Mouse (Mus musculus): ENCODE measurements around the gene Tnrc6c. TPM values are rescaled to one million over a fixed set of nuclear protein-coding genes. Genes with fewer than 3 reads are reported as not detected.
A peak's percentile ranks its signal among the peaks of the same experiment; 100 is the strongest.

Tnrc6c gene
- 6.6 and 7.3 TPM in 2 replicates for polyA plus RNA-seq (2015; fragmentation: Nextera tagmentation; extraction: Ambion mirVana)

GRCm38 (mm10) chr11:117653491-117654351 lies at the start of gene Tnrc6c:
Tnrc6c (plus strand) TSS chr11:117654289.
- H3K4me3 ChIP-seq: peak within 1 kb of the TSS; percentile 92
- H3K4me1 ChIP-seq (replicated peaks): peaks cover 27% of the 10 kb centered on the region
- peak within 1 kb of the TSS; percentile 98 for H3K27ac ChIP-seq
- peak; percentile 84 for ATAC-seq (replicated peaks; ENCODE audit: insufficient number of reproducible peaks, insufficient read depth, low FRiP score, low read depth)
- H3K36me3 ChIP-seq: no peaks in the 10 kb centered on the region
- H3K9me3 ChIP-seq (replicated peaks): no peaks in the 10 kb centered on the region
- H3K27me3 ChIP-seq: peaks cover 17% of the 10 kb centered on the region; the same call in 1 of the 2 replicates
- WGBS: under 1% methylated on average over 62 of the region's 62 CpGs
- H3K9ac ChIP-seq: peak within 1 kb of the TSS; percentile 95
- H3K4me2 ChIP-seq: peak within 1 kb of the TSS; percentile 81

GRCm38 (mm10) chr11:117606137-117606536 lies 48.0 kb upstream of the Tnrc6c start:
- H3K9me3 ChIP-seq (replicated peaks): no peaks in the 10 kb centered on the region
- H3K27me3 ChIP-seq: peaks cover 28% of the 10 kb centered on the region; the same call in 1 of the 2 replicates
- H3K4me2 ChIP-seq: peak overlapping the region; percentile 43
- H3K9ac ChIP-seq: no peak overlapping the region
- peaks cover 13% of the 10 kb centered on the region for H3K4me1 ChIP-seq (replicated peaks)
- 25% methylated on average over 9 of the region's 9 CpGs for WGBS
- no peaks in the 10 kb centered on the region for H3K36me3 ChIP-seq
- ATAC-seq (replicated peaks; ENCODE audit: insufficient number of reproducible peaks, insufficient read depth, low FRiP score, low read depth): no peak
- H3K27ac ChIP-seq: no peak overlapping the region
- H3K4me3 ChIP-seq: 0 out of 2 replicates have a peak overlapping the region, but pooled peaks have one; percentile 9

GRCm38 (mm10) chr11:117606605-117607203 lies 47.4 kb upstream of the Tnrc6c start:
- no peak overlapping the region for H3K27ac ChIP-seq
- H3K9ac ChIP-seq: no peak overlapping the region
- no peak for ATAC-seq (replicated peaks; ENCODE audit: insufficient number of reproducible peaks, insufficient read depth, low FRiP score, low read depth)
- no peak overlapping the region for H3K4me3 ChIP-seq
- H3K4me1 ChIP-seq (replicated peaks): peaks cover 18% of the 10 kb centered on the region
- no peaks in the 10 kb centered on the region for H3K9me3 ChIP-seq (replicated peaks)
- WGBS: 7% methylated on average over 13 of the region's 13 CpGs
- H3K27me3 ChIP-seq: 0 out of 2 replicates have a peak, but pooled peaks cover 27% of the 10 kb centered on the region
- peak overlapping the region; percentile 43 for H3K4me2 ChIP-seq
- H3K36me3 ChIP-seq: no peaks in the 10 kb centered on the region

- H3K27me3 ChIP-seq: peaks cover 33% of the 10 kb centered on the region
- no peaks in the 10 kb centered on the region for H3K36me3 ChIP-seq
- H3K9me3 ChIP-seq (replicated peaks): no peaks in the 10 kb centered on the region
- no peak overlapping the region for H3K27ac ChIP-seq
- 62% methylated on average over 9 of the region's 9 CpGs for WGBS
- no peak overlapping the region for H3K4me3 ChIP-seq
- peaks cover 18% of the 10 kb centered on the region for H3K4me1 ChIP-seq (replicated peaks)
- ATAC-seq (replicated peaks; ENCODE audit: insufficient number of reproducible peaks, insufficient read depth, low FRiP score, low read depth): no peak
- H3K9ac ChIP-seq: no peak overlapping the region
- no peak overlapping the region for H3K4me2 ChIP-seq
Measured at GRCm38 (mm10) chr11:117608141-117608789, 45.8 kb upstream of the Tnrc6c start.

- peaks cover 30% of the 10 kb centered on the region for H3K27me3 ChIP-seq
- no peak overlapping the region for H3K9ac ChIP-seq
- no peaks in the 10 kb centered on the region for H3K9me3 ChIP-seq (replicated peaks)
- WGBS: 56% methylated on average over 7 of the region's 7 CpGs
- H3K4me2 ChIP-seq: no peak overlapping the region
- no peak overlapping the region for H3K27ac ChIP-seq
- no peak overlapping the region for H3K4me3 ChIP-seq
- peaks cover 18% of the 10 kb centered on the region for H3K4me1 ChIP-seq (replicated peaks)
- H3K36me3 ChIP-seq: no peaks in the 10 kb centered on the region
- no peak for ATAC-seq (replicated peaks; ENCODE audit: insufficient number of reproducible peaks, insufficient read depth, low FRiP score, low read depth)
Measured at GRCm38 (mm10) chr11:117608976-117609375, 45.1 kb upstream of the Tnrc6c start.

- no peak for ATAC-seq (replicated peaks; ENCODE audit: insufficient number of reproducible peaks, insufficient read depth, low FRiP score, low read depth)
- peak overlapping the region; percentile 39 for H3K4me3 ChIP-seq
- no peaks in the 10 kb centered on the region for H3K36me3 ChIP-seq
- H3K9me3 ChIP-seq (replicated peaks): no peaks in the 10 kb centered on the region
- no peak overlapping the region for H3K27ac ChIP-seq
- H3K4me1 ChIP-seq (replicated peaks): peaks cover 18% of the 10 kb centered on the region
- no peak overlapping the region for H3K9ac ChIP-seq
- peaks cover 39% of the 10 kb centered on the region for H3K27me3 ChIP-seq
- peak overlapping the region; percentile 63 for H3K4me2 ChIP-seq
Measured at GRCm38 (mm10) chr11:117610589-117610988, 43.5 kb upstream of the Tnrc6c start.

- Histone ChIP-seq H3K4me2 (peak overlapping the region; percentile 63), H3K36me3 (no peaks in the 10 kb centered on the region), H3K9ac (peak overlapping the region; percentile 36), H3K4me1 (replicated peaks) (peaks cover 16% of the 10 kb centered on the region), H3K4me3 (peak overlapping the region; percentile 39), H3K27me3 (peaks cover 41% of the 10 kb centered on the region), H3K27ac (no peak overlapping the region), H3K9me3 (replicated peaks) (no peaks in the 10 kb centered on the region)
- peak; percentile 60; the same call in 1 of the 2 replicates for ATAC-seq (replicated peaks; ENCODE audit: insufficient number of reproducible peaks, insufficient read depth, low FRiP score, low read depth)
- 5% methylated on average over 13 of the region's 13 CpGs for WGBS
Measured at GRCm38 (mm10) chr11:117611068-117611467, 43.0 kb upstream of the Tnrc6c start.

- H3K4me3 ChIP-seq: no peak overlapping the region
- ATAC-seq (replicated peaks; ENCODE audit: insufficient number of reproducible peaks, insufficient read depth, low FRiP score, low read depth): no peak
- peak overlapping the region; percentile 63; the same call in 1 of the 2 replicates for H3K4me2 ChIP-seq
- no peak overlapping the region for H3K9ac ChIP-seq
- H3K9me3 ChIP-seq (replicated peaks): no peaks in the 10 kb centered on the region
- 40% methylated on average over 5 of the region's 5 CpGs for WGBS
- peaks cover 10% of the 10 kb centered on the region; the same call in 1 of the 2 replicates for H3K4me1 ChIP-seq (replicated peaks)
- H3K36me3 ChIP-seq: no peaks in the 10 kb centered on the region
- H3K27ac ChIP-seq: no peak overlapping the region
- peaks cover 49% of the 10 kb centered on the region for H3K27me3 ChIP-seq
Measured at GRCm38 (mm10) chr11:117611860-117612259, 42.2 kb upstream of the Tnrc6c start.

GRCm38 (mm10) chr11:117612885-117613284 lies 41.2 kb upstream of the Tnrc6c start:
- WGBS: 52% methylated on average over 7 of the region's 7 CpGs
- no peak overlapping the region for H3K9ac ChIP-seq
- no peak overlapping the region for H3K4me2 ChIP-seq
- no peak for ATAC-seq (replicated peaks; ENCODE audit: insufficient number of reproducible peaks, insufficient read depth, low FRiP score, low read depth)
- H3K27ac ChIP-seq: no peak overlapping the region
- H3K27me3 ChIP-seq: peaks cover 54% of the 10 kb centered on the region
- H3K4me3 ChIP-seq: no peak overlapping the region
- H3K4me1 ChIP-seq (replicated peaks): peaks cover 16% of the 10 kb centered on the region
- no peaks in the 10 kb centered on the region for H3K36me3 ChIP-seq
- no peaks in the 10 kb centered on the region for H3K9me3 ChIP-seq (replicated peaks)

GRCm38 (mm10) chr11:117617368-117617908 lies 36.7 kb upstream of the Tnrc6c start:
- Histone ChIP-seq H3K9me3 (replicated peaks) (no peaks in the 10 kb centered on the region), H3K36me3 (no peaks in the 10 kb centered on the region), H3K27me3 (peaks cover 61% of the 10 kb centered on the region), H3K4me2 (peak overlapping the region; percentile 47), H3K27ac (no peak overlapping the region), H3K4me1 (replicated peaks) (peaks cover 11% of the 10 kb centered on the region), H3K9ac (no peak overlapping the region), H3K4me3 (peak overlapping the region; percentile 12)
- WGBS: 17% methylated on average over 16 of the region's 16 CpGs
- ATAC-seq (replicated peaks; ENCODE audit: insufficient number of reproducible peaks, insufficient read depth, low FRiP score, low read depth): no peak

GRCm38 (mm10) chr11:117618214-117618613 lies 35.9 kb upstream of the Tnrc6c start:
- H3K27ac ChIP-seq: no peak overlapping the region
- 20% methylated on average over 3 of the region's 3 CpGs for WGBS
- ATAC-seq (replicated peaks; ENCODE audit: insufficient number of reproducible peaks, insufficient read depth, low FRiP score, low read depth): no peak
- peaks cover 11% of the 10 kb centered on the region for H3K4me1 ChIP-seq (replicated peaks)
- H3K36me3 ChIP-seq: no peaks in the 10 kb centered on the region
- peaks cover 54% of the 10 kb centered on the region for H3K27me3 ChIP-seq
- no peak overlapping the region for H3K9ac ChIP-seq
- H3K4me2 ChIP-seq: peak overlapping the region; percentile 47; the same call in 1 of the 2 replicates
- H3K4me3 ChIP-seq: no peak overlapping the region
- no peaks in the 10 kb centered on the region for H3K9me3 ChIP-seq (replicated peaks)
